Mouse (Mus musculus) kidney, embryonic 15.5 days (tissue): ENCODE measurements around the gene 6330403K07Rik. TPM values are rescaled to one million over a fixed set of nuclear protein-coding genes. Genes with fewer than 3 reads are reported as not detected.

Experiments
- polyA plus RNA-seq: library from polyadenylated mRNA; unstranded; fragments of >200 nt; fragmentation: Nextera tagmentation; extraction: Ambion mirVana; gene quantifications from 2 replicates; pipeline ENCODE4 v1.2.1, GENCODE M21; 2015

The 6330403K07Rik gene
- polyA plus RNA-seq, 1 experiment from 2014 or later = 69.4 TPM

Other genes starting within 250 kb of the 6330403K07Rik start
- 0.25 TPM in 1 of 2 replicates, not detected in the other for gene Scimp, start 220.9 kb downstream of the 6330403K07Rik start, polyA plus RNA-seq
- gene Rabep1, start 188.7 kb downstream of the 6330403K07Rik start, polyA plus RNA-seq = 36.5 and 36.8 TPM in 2 replicates
- gene Nup88, start 63.5 kb downstream of the 6330403K07Rik start, polyA plus RNA-seq = 128 and 131 TPM in 2 replicates
- 68.3 and 76.2 TPM in 2 replicates for gene Rpain, start 63.3 kb downstream of the 6330403K07Rik start, polyA plus RNA-seq
- gene C1qbp, start 50.5 kb downstream of the 6330403K07Rik start, polyA plus RNA-seq = 286 and 311 TPM in 2 replicates
- gene Dhx33, start 29.1 kb downstream of the 6330403K07Rik start, polyA plus RNA-seq = 22.1 and 22.9 TPM in 2 replicates
- gene Mis12, start 13.9 kb downstream of the 6330403K07Rik start, polyA plus RNA-seq = 41.1 and 43.8 TPM in 2 replicates
- gene Derl2, start 13.7 kb downstream of the 6330403K07Rik start, polyA plus RNA-seq = 47.6 and 48.1 TPM in 2 replicates
- gene Nlrp1a, start 111.2 kb upstream of the 6330403K07Rik start, polyA plus RNA-seq = 0.09 and 0.21 TPM in 2 replicates
- not detected in 2 replicates for gene Nlrp1b, start 197.2 kb upstream of the 6330403K07Rik start, polyA plus RNA-seq